Mouse (Mus musculus) urinary bladder, postnatal 10 days (tissue): ENCODE results near the gene Faxc.

Experiments
- DNase-seq: peaks from one replicate; pipeline ENCODE4 v3.0.0; 2022; ENCODE audit warnings: low spot score

The Faxc gene

DNA sequence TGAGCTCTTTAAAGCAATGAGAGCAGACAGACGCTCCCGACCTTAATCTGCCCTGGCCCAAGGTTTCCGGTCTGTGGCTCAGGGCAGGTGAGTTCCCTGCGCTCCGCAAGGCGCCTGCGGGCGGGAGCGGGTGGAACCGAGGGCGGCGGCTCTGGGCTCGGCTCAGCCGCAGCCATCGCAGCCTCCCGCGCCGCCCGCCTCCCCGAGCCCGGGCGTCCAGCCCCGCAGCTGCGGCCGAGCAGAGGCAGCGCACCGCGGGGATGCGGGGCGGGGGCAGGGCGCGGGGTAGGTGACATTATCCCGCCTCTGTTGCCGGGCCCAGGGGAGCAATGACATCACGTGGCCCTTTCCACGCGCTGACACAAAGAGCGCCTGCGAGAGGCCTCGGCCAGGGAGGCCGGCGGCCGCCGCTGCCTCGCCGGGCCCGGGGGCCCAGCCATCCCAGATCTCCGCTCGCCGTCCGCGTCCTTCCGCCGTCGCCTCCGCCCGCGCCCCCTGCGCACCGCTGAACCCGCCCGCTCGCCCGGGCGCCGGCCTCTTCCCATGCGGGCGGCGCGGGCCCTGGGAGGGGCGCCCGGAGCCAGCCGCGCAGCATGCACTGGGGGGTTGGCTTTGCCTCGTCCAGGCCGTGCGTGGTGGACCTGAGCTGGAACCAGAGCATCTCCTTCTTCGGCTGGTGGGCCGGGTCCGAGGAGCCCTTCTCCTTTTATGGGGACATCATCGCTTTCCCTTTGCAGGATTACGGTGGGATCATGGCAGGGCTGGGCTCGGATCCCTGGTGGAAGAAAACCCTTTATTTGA, at the start of gene Faxc:
Faxc (plus strand) TSS at position 359 of the 801 bp plus-strand sequence.
- peak; percentile 26 for DNase-seq

DNA sequence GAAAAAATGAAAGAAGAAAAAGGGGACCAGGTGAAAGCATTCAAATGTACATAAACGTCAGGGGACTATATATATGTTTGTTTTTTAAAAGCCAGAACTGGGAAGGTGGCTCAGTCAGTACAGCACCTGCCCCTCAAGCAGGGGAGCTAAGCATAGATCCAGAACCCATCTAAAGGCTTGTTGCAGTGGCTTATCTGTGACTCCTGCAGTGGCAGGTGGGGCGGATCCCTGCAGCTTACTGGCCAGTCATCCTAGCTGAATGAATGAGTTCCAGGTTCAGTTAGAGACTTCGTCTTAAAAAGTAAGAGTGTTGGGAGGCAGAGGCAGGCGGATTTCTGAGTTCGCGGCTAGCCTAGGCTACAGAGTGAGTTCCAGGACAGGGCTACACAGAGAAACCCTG, 48.3 kb upstream of the Faxc start:
- no peak for DNase-seq

DNA sequence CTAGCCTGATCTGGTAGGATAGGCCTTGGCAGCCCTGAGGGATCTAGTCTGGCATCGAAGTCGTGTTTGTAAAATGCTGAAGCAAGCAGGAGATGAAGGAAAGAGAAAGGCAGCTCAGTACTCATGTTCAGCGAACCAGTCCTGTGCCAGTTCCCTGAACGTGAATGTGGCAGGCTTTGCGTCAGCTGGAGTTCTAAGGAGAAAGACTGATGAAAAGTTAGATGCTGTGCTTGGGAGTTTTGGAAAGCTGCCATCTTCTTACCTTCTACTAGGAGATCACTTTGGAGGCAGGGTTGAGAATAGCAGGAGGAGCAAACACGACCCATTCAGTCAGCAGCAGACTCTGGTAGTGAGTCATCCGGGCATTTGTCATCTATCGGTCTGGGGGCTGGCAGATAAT, 45.3 kb upstream of the Faxc start:
- DNase-seq, result no peak

DNA sequence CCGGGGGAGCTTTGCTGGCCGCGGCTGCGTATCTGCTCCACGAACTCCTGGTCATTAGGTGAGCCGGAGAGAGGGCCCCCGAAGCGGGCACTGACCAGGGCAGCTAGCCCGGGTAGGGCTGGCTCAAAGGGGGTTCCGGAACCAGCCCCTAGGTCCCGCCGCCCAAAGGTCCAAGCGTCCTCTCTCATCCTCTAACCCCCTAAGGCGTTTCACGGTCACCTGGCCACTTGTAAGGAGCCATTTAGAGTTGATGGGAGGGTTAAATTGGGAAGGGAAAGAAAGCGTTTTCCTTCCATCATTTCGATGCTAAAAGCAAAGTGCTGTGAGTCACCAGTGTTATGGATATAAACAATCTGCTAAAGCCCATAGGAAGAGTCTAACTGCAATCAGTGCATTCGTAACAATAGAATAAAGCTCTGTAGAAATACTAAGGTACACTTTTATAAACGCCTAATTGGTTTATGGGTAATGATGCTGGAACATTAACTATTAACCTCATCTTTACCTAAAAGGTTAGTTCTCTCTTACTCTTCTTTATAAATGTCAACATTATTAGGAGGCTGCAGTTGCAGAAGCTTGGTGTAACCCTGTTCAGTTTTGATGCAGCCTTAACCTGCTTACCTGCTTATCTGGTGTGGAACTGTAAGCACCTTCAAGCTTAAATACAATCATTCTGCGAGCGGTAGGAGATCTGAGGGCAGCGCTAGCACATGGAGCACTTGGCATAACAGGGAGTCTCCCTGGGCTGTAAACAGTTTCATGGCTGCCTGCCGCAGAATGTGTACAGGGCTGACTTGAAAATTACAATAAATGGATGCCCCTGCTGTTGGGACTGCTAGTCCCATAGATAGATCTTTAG, 872 bp downstream of the Faxc start:
- DNase-seq, result no peak

DNA sequence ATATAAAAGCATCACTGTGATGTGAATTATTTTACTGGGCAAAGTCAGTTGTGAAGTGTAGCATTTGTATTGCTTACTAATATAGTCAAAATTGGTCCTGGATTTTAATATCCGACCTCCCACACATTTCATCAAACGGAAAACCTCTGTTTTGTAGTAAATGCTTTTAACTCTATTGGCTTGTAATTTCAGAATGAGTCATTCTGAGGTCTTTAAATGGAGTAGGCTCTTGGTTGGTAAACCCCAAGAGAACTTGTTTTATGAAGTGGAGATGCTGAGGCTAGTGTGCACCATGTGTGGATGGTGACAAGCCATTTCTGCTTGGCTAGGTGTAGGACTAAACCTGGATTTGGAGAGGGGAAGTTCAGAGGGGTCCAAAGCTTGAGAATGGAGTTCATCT, 4.2 kb downstream of the Faxc start:
- DNase-seq, result no peak

DNA sequence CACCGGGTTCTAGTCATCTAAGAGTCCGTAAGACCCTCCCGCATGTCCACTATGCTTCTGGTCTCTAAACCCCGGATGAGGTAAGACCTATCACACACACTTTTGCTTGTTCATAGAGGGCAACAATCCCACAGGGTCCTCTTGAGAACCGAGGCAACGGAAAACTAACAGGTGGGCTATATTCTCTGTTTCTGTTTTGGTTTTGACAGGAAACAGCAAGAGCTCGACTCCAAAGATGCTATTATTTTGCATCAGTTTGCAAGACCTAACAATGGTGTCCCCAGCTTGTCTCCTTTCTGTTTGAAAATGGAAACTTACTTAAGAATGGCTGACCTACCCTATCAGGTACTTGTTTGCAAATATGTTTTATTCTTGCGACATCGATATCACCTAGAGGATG, 5.3 kb downstream of the Faxc start:
- no peak for DNase-seq

DNA sequence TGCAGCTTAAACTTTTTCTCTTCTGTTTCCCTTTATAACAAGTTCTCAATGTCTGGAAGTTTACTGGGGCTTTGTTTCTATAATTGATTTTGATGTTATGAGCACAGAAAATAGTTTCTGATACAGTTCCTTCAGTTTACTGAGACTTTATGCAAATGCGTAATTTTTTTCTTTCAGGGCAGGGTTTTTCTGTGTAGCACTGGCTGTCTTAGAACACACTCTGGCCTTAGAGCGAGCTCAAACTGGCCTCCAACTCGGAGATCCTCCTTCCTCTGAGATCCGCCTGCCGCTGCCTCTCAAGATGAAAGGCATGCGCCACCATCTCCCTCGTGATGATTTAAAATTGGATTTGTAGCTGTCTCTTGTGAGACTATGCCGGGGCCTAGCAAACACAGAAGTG, 6.8 kb downstream of the Faxc start:
- no peak for DNase-seq

DNA sequence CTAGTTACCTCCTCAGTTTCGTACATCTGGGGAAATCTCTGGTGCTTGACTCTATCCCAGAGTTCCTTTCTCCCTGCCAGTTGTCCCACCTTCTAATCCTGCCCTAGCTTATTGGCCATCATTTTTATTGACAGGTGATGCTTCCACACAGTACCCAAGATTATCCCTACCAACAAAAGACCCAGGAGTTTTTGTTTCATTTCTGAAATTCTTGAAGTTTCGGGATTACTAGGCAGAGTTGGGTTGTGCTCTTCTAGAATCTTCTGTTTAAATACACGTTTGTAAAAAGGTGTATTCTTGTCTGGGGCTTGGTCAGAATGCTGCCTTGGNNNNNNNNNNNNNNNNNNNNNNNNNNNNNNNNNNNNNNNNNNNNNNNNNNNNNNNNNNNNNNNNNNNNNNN, 13.5 kb downstream of the Faxc start:
- no peak for DNase-seq

DNA sequence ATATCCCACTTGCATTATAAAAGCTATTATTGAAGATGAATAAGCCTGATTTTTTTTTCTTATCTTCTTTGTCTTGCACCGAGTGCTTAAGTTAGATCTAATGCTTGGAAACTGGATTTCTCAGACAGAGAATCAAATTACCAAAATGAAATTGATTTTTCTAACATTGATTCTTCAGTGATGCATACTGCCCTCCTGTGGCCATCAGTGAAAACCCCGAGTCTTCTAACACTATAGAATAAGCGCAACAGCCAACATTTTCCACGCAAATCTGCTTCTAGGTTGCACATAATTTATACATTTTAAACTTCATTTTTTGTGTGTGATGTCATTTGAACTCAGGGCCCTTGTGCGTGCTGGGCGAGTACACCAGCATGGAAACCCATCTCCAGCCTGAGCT, 20.3 kb downstream of the Faxc start:
- no peak for DNase-seq

DNA sequence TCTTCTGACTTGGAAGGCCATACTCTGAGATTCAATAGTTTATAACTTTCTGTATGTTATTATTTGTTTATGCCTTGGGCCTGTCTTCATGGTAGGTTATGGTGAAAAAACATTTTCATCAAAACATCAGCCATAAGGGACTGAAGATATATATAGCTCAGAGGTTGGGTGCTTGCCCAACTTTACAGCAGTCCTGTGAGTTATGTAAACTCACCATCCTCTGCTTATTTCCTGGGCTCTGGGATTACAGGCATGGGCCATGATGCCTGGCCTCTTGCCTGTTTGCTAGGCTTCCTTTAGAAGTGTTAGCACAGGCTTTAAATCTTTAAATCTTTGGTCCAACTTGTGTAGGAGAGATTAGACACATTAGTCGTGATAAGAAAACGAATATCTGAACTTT, 21.1 kb downstream of the Faxc start:
- DNase-seq, result no peak

DNA sequence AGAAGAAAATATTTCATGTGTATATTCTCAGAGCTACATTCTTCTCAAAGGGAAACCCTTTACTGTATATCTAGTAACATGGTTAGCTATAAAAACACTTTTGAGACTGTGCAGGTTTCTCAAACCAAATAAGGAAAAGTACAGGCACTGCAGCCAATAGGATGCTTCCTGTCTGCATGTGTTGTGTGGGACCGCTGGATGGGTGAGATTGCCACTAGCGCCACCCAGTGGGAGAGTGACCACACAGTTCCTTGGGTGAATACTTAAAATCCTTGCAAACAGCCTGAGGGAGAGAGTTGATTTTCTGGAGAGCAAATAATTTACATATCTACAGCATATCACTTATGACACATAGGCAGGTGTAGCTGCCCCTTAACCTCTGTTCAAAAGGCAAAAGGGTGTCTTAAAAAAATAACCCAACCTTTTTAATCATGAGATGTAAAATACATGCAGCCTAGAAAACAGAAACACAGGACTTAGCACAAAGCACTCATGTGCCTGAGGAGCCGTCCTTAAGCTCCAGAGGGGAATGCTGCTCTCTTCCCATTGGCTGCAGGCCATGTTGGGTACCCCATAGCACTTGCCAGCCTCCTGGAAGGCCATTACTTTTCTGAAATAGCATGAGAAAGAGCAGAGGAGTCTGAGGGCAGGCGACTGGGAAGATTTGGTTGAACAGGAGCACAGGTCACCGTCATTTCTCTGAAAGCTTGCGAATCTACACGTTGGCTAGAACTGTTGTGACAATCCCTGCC, 26.6 kb downstream of the Faxc start:
- peak; percentile 18 for DNase-seq

DNA sequence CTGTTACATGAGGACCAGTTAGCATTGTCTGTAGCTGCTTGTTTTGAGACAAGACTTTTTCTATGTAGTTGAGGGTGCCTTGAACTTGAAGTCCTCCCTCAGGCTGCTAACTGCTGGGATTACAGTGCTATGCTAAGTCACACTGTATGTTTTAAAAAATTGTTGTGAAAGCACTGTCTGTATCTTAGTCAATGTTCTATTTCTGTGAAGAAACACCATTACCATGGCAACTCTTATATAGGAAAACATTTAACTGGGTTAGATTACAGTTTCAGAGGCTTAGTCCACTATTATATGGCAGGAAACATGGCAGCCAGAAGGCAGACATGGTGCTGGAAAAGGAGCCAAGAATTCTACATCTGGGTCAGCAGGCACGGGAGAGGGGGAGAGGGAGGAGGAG, 40.8 kb downstream of the Faxc start:
- DNase-seq, result no peak

DNA sequence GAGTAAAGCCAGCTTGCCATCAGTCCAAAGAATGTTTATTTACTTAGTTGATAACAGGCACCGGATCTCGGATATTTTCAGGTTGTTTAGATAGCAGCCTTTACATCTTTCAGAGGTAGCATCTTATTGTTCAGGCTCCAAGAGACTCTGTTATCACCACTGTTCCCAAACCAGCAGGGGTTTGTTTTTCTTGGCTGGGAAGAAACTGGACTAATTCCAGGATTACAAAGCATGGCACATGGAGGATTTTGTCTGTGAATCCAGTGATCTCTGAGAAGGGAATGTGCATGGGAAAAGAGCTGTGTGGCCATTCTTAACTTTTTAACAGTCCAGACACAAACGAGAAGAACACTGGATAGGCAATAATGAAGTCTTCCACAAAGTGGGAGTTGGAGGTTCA, 43.0 kb downstream of the Faxc start:
- no peak for DNase-seq

DNA sequence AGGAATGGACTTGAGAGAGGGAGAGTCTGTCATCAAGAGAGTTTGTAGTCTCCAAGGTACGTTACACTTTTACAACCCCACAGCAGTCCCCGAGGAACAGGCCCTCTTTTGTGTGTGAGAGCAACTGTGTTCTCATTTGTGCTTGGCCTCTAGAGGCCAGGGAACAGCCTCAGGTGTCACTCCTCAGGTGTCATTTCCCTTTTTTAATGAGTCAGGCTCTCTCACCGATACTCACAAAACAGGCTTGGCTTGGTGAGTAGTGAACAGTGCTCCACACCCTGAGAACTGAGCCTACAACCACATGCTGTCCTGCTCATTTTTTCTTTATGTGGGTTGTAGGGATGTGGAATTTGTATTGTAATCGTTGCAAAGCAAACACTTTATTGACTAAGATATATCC, 49.3 kb downstream of the Faxc start:
- DNase-seq, result no peak

DNA sequence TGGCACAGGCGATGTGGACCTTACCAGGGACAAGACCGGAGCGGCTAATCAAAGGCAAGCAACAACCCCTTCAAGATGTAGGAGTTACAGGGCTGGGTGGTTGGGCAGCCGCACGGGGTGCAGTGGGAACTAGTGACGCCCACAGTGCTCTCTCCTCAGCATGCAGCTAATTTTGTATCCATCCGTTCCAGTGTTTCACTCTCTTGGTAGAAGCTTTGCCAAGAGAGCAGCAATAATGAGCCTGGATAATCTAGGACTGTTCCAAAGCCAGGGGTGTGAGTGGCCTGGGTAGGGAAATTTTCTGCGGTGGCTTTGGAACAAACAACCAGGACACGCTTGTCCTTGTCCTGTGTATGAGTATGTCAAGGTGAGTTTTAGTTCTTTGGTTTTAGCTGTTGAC, 51.3 kb downstream of the Faxc start:
- DNase-seq, result no peak

DNA sequence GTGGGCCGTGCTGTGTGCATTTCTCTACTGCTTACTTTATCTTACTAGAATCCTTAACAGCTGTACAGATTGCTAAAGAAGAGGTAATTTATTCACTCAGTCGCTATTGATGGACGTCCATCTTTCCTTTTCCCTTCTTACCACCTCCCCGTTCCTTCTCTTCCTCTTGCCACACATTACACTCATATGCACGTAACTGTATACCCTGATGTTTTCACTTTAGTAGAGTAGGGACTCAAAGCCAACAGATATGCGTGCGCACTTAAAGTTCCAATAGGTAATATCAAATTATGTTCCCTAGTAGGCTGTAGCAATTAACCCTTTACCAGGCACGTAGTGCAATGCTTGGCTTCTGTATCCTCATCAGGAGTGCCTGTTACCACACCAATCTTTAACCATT, 55.7 kb downstream of the Faxc start:
- DNase-seq, result no peak

DNA sequence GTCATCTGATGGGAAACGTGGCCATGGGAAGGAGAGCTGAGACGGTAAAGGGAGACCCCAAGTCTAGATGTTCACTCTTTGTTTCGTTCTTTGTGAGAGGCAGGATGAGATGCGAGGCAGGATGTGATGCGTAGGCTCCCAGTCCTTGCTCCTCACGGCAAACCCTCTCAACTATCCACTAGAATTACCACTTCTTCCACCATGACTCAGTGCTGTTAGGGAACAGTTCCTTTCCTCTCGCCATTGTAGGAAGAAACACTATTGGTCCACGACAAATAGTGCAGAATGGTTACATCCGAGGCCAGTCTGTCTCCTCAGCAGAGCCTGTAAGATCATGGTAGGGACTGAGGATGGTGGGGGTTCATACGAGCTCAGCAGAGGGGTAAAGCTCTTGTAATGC, 56.3 kb downstream of the Faxc start:
- no peak for DNase-seq

DNA sequence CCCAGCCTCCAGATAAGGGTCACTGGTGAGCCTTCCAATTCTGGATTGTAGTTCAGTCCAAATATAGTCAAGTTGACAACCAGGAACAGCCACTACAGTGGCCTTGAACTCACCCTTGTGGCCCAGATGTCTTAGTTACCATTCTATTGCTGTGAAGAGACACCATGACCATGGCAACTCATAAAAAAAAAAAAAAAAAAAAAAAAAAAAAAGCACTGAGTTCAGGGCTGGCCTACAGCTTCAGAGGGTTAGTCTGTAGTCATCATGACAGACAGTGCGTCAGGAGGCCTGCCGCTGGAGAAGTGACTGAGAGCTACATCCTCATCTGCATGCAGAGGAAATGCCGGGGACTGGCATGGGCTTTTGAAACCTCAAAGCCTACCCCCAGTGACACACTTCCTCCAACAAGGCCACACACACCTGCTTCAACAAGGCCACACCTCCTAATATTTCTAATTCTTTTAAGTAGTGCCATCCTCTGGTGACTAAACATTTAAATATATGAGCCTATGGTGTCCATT, 58.5 kb downstream of the Faxc start:
- no peak for DNase-seq

DNA sequence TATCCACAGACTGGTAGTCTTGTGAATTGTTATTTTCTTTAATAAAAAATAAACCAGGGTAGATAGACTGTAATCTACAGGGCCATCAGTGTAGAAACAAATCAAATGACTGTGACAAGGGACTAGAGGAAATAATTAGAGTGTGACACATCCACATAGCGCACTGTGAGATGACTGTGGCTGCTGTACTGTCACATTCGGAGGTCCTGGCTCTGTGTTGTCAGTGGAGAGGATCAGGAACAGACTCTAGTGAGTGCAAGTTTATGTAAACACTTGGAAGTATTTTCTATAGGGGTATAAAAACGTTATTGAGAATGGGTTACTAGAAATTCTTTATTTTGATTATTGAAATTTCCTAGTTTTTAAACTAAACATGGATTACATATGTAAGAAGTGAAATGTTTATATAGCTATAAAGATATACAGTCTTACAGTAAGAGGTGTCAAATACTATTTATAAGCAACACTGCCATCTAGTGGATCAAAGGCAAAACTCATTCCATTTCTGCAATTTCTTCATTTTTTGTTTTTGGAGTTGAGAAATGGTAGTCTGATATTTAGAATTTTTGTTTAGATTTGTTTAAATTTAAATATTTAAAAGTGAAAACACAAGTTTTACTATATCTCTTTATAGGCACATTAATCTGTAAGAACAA, 59.6 kb downstream of the Faxc start:
- no peak for DNase-seq

DNA sequence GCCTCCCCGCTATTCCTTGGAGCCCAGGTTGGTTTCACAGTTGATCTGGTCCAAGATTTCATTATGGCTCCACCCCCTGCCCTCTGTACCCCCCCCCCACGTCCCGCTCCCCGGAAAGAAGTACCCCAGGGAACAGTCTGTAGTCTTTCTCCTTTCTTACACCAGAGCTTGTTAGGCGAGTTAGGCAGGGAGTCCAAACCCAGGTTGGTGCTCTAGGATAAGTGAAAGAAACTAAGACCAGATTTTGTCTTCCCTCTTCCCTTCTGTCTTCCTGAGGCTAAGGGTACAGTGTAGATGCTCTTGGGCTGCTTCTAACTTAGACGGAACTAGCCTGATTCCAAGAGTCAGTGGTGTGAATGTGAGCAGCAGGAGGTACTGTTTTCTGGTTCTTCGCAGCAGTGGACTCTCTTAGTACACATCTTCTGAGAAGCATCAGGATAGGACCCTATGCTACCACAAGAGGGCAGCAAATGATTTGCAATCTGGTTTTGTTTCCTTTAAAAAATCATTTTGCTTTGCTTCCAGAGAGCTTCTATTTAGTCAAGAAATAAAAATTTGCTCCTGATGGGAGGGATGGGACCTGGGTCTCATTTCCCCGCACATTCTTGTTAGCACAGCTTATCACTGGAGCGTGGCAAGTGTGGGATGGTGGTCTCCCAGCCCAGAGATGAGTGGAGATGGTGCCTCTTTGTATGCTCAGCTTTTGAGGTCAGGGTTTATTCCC, 86.7 kb downstream of the Faxc start:
- DNase-seq, result no peak

DNA sequence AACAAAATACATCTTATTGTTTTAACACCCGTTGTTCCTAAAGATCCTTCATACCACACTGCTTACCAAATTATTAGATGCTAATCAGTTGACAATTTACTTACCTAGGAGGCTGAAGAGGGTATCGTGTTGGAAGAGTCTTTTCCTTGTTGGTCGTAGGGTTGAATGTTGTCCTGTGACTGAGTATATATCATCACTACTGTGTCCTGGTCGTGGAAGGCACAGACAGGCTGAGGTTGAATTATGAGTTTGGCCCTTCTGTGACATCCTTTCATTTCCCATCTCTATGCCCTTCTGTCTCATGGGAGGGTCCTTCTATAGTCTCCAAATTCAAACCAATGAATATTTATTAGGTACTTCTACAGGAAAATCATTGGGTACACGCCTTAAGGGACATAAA, 87.3 kb downstream of the Faxc start:
- no peak for DNase-seq
